Comparison of ENCODE assay signal across 22 mouse cellular contexts in genomic region chr3:124623031-124623430, GRCm38 (mm10). TPM values are rescaled to one million over a fixed set of nuclear protein-coding genes. Genes with fewer than 3 reads are reported as not detected.
"Had no signal": no experiment of that assay in that cellular context is flagged by ENCODE, and none has a peak within 500 bp of the region (broad histone marks: within the 10 kb centered on the region; RNA-seq: fewer than 3 reads in every experiment).

No protein-coding gene starts in this region.

- H3K27me3 ChIP-seq: lung, embryonic 15.5 days; megakaryocyte, embryonic 14.5 days; midbrain, embryonic 13.5 days; midbrain, embryonic 15.5 days; neural tube, embryonic 12.5 days; stomach, embryonic 15.5 days had no signal

- H3K9ac ChIP-seq: liver, postnatal 0 days; lung, embryonic 15.5 days; midbrain, embryonic 13.5 days; midbrain, embryonic 15.5 days; neural tube, embryonic 12.5 days; stomach, embryonic 15.5 days had no signal

- H3K4me2 ChIP-seq: lung, embryonic 15.5 days; midbrain, embryonic 11.5 days; midbrain, embryonic 13.5 days; midbrain, embryonic 15.5 days; neural tube, embryonic 12.5 days; stomach, embryonic 15.5 days had no signal

- DNase-seq: liver, postnatal 0 days; lung, adult 2 months; lung, postnatal 14 days; lung, postnatal 36 days; right cerebral cortex, postnatal 14 days; thymus, adult 2 months; thymus, postnatal 25 days; thymus, postnatal 4 days had no signal

- ATAC-seq: liver, postnatal 0 days; lung, postnatal 0 days; midbrain, embryonic 13.5 days; midbrain, embryonic 15.5 days had no signal

- H3K4me3 ChIP-seq: lung, embryonic 15.5 days; megakaryocyte, embryonic 14.5 days; midbrain, embryonic 13.5 days; midbrain, embryonic 15.5 days; neural tube, embryonic 12.5 days; stomach, embryonic 15.5 days had no signal

- H3K27ac ChIP-seq: lung, embryonic 15.5 days; macrophage; midbrain, embryonic 13.5 days; midbrain, embryonic 15.5 days; neural tube, embryonic 12.5 days; stomach, embryonic 15.5 days; stomach, postnatal 0 days had no signal

- H3K9me3 ChIP-seq: lung, embryonic 15.5 days; megakaryocyte, embryonic 14.5 days; midbrain, embryonic 13.5 days; midbrain, embryonic 15.5 days; neural tube, embryonic 12.5 days; stomach, embryonic 15.5 days had no signal

- H3K4me1 ChIP-seq: lung, embryonic 15.5 days; megakaryocyte, embryonic 14.5 days; midbrain, embryonic 13.5 days; midbrain, embryonic 15.5 days; neural tube, embryonic 12.5 days; stomach, embryonic 15.5 days had no signal

- H3K36me3 ChIP-seq: lung, embryonic 15.5 days; midbrain, embryonic 13.5 days; midbrain, embryonic 15.5 days; neural tube, embryonic 12.5 days; stomach, embryonic 15.5 days had no signal

RNA-seq across cellular contexts. Expression of gene 1700003H04Rik, which starts 42.1 kb away (rescaled TPM):
- polyA plus RNA-seq: liver, postnatal 0 days; lung, adult 2 months; lung, embryonic 15.5 days; lung, postnatal 0 days; macrophage; midbrain, embryonic 11.5 days; midbrain, embryonic 13.5 days; midbrain, embryonic 15.5 days; midbrain, postnatal 0 days; neural tube, embryonic 12.5 days; neural tube, embryonic 14.5 days; spleen, adult 2 months; stomach, embryonic 15.5 days; stomach, postnatal 0 days; thymus, adult 2 months; urinary bladder, adult 2 months had no signal
